Mouse (Mus musculus): Measurements from ENCODE around the gene Ttc39b.

DNA sequence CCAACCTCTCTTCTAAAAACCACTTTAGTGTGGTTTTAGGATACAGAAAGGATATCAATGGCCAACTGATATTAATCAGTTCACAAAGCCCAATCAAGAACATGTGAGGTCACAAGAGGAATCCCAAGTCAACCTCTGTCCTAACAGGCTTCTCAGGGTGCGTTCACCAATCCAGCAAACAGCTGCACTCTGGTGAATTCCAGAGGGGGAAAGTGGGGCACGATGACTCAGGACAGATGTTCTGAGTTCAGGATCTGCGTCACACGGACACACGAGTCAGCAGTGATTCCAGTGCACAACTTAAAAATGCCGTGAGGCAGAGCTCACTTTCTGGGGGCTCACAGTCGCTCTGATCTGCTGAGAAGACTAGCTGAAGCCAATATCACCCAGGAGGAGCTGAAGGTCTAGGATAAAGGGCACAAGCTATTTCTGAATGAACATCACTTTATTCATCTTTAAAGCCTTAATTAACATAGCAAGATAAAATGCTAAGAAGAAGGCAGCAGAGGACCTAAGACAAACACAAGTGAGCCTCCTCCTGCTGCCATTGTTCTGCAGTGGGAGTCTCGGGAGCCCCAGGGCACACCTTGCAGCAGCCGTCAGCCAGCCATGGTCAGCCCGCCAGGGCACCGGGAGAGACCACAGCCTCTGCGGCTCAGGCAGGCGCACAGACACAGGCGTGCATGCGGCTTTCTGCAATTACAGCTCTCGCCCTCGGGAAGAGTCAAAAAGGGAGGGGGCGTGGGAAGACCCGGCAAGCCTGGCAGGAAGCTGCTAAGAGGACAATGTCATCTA lies 39.9 kb downstream of the Ttc39b start:
- TF ChIP-seq CTCF (IDR thresholded peaks at IDR 0.05 in 2 of 3, conservative IDR thresholded peaks at IDR 0.05 in 1 of 3; ENCODE audit: control insufficient read depth in 1 of 3, insufficient read depth in 1 of 3, low read depth in 2 of 3, low read length in 3 of 3, poor library complexity in 1 of 3, severe bottlenecking in 1 of 3) (no peak), POLR2AphosphoS5 (IDR thresholded peaks at IDR 0.05; ENCODE audit: borderline replicate concordance, low read depth, low read length) (no peak), TCF12 (IDR thresholded peaks at IDR 0.05; ENCODE audit: low read depth, low read length) (no peak), HCFC1 (IDR thresholded peaks at IDR 0.05; ENCODE audit: low read depth, low read length) (no peak), ZKSCAN1 (IDR thresholded peaks at IDR 0.05; ENCODE audit: low read depth, low read length) (no peak), MAX (IDR thresholded peaks at IDR 0.05; ENCODE audit: low read length) (no peak), UBTF (IDR thresholded peaks at IDR 0.05; ENCODE audit: borderline replicate concordance, insufficient read depth, low read depth, low read length) (no peak), SIN3A (IDR thresholded peaks at IDR 0.05; ENCODE audit: low read length) (no peak), MXI1 (IDR thresholded peaks at IDR 0.05; ENCODE audit: low read depth, low read length) (no peak)
